Mouse (Mus musculus) lung, adult 2 months (tissue): Measurements from ENCODE around the gene Naglu.

Experiments
- CTCF ChIP-seq: fragments of 200-500 bp; IDR thresholded peaks from 2 replicates; pipeline ENCODE4 v1.5.1; 2011; ENCODE audit warnings: mild to moderate bottlenecking, low read length, control low read depth; ENCODE audit not compliant: insufficient read depth
- POLR2A ChIP-seq: fragments of 200-500 bp; IDR thresholded peaks from 2 replicates; pipeline ENCODE4 v1.6.1; 2011; ENCODE audit warnings: low read depth, mild to moderate bottlenecking, control low read depth, low read length, borderline replicate concordance; ENCODE audit errors: extremely low read depth

- TF ChIP-seq CTCF: no peak
- TF ChIP-seq POLR2A: peak; percentile 87
Measured at GRCm38 (mm10) chr11:101119761-101120544, 50.1 kb downstream of the Naglu start, which contains the start of the genes Retreg3 and Tubg1.
